Mouse (Mus musculus) embryonic facial prominence, embryonic 11.5 days (tissue): Measurements from ENCODE around the gene Olfr959. TPM values are rescaled to one million over a fixed set of nuclear protein-coding genes. Genes with fewer than 3 reads are reported as not detected.

Experiments used
- ATAC-seq: fragments of 200-750 bp; cut with Nextera tagmentation; replicated peaks from 2 replicates; pipeline ENCODE4 v1.8.0; 2017; ENCODE audit warnings: low read depth; ENCODE audit not compliant: insufficient number of reproducible peaks, low FRiP score, low TSS enrichment
- DNase-seq: peaks from one replicate; pipeline ENCODE4 v3.0.0-alpha.2; 2015; ENCODE audit warnings: low spot score
- H3K27ac ChIP-seq: fragments of 300-500 bp; sonication (generic); replicated peaks from 2 replicates; pipeline ENCODE4 v1.5.1; 2014; ENCODE audit warnings: mild to moderate bottlenecking, low read depth, low read length, control low read depth
- H3K27me3 ChIP-seq: fragments of 300-500 bp; sonication (generic); 2 replicates; pipeline ENCODE4 v1.6.1; 2014; ENCODE audit warnings: mild to moderate bottlenecking, low read length, moderate library complexity, mixed read lengths; ENCODE audit not compliant: control insufficient read depth, insufficient read depth
- H3K36me3 ChIP-seq: fragments of 300-500 bp; sonication (generic); replicated peaks from 2 replicates; pipeline ENCODE4 v1.6.1; 2014; ENCODE audit warnings: low read depth, mild to moderate bottlenecking, low read length, moderate library complexity, mixed read lengths; ENCODE audit not compliant: control insufficient read depth, insufficient read depth
- H3K4me1 ChIP-seq: fragments of 300-500 bp; sonication (generic); 2 replicates; pipeline ENCODE4 v1.6.1; 2014; ENCODE audit warnings: low read length, mixed read lengths; ENCODE audit not compliant: control insufficient read depth, insufficient read depth
- H3K4me2 ChIP-seq: fragments of 300-500 bp; sonication (generic); 2 replicates; pipeline ENCODE4 v1.6.1; 2014; ENCODE audit warnings: low read depth, mild to moderate bottlenecking, control low read depth, low read length, moderate library complexity
- H3K4me3 ChIP-seq: fragments of 300-500 bp; sonication (generic); 2 replicates; pipeline ENCODE4 v1.5.1; 2014; ENCODE audit warnings: low read depth, low read length, control low read depth
- H3K9ac ChIP-seq: fragments of 300-500 bp; sonication (generic); replicated peaks from 2 replicates; pipeline ENCODE4 v1.6.1; 2014; ENCODE audit warnings: mild to moderate bottlenecking, control low read depth, low read length
- H3K9me3 ChIP-seq: fragments of 300-500 bp; sonication (generic); replicated peaks from 2 replicates; pipeline ENCODE4 v1.6.1; 2016; ENCODE audit warnings: mild to moderate bottlenecking, low read length, inconsistent platforms, mixed read lengths; ENCODE audit not compliant: control insufficient read depth
- WGBS: fragments of 180-500 bp; shearing (Covaris S2); extraction: QIAGEN DNeasy Blood & Tissue Kit; methylation state at CpG from one replicate; pipeline ENCODE4 v1.1.7; 2014; 5-methylcytosine and 5-hydroxymethylcytosine counted together
- polyA plus RNA-seq: library from polyadenylated mRNA; unstranded; fragments of >200 nt; fragmentation: Nextera tagmentation; extraction: Ambion mirVana; gene quantifications from 2 replicates; pipeline ENCODE4 v1.2.1, GENCODE M21; 2014

Olfr959 gene
- polyA plus RNA-seq: not detected in 2 replicates

DNA sequence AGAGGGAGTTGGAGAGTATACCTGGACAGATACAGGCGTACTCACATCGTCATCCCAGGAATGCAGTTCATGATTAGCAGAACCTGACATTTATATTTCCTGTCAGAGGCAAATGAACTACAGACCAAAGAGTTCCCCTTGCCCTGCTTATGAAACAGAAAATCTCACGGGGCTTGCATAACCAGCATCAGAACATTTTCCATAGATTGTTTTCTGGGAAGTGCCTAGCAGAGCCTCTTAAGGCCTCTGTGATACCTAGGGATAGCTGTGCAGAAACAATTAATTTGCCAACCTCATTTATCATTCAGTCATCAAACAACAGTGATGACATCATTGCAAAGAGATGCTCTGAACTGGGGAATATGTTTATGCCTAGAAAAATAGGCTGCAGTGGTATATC, at the start of gene Olfr959:
Olfr959 (minus strand) TSS at position 101 of the 400 bp plus-strand sequence.
- no peak for DNase-seq
- no peak within 1 kb of the TSS for H3K4me2 ChIP-seq
- no peaks in the 10 kb centered on the region for H3K27me3 ChIP-seq
- no peaks in the 10 kb centered on the region for H3K36me3 ChIP-seq
- H3K9ac ChIP-seq: no peak within 1 kb of the TSS
- H3K9me3 ChIP-seq: no peaks in the 10 kb centered on the region
- H3K4me3 ChIP-seq: no peak within 1 kb of the TSS
- 75% methylated on average over 3 of the region's 3 CpGs for WGBS
- no peaks in the 10 kb centered on the region for H3K4me1 ChIP-seq
- no peak within 1 kb of the TSS for H3K27ac ChIP-seq
- no peak for ATAC-seq

DNA sequence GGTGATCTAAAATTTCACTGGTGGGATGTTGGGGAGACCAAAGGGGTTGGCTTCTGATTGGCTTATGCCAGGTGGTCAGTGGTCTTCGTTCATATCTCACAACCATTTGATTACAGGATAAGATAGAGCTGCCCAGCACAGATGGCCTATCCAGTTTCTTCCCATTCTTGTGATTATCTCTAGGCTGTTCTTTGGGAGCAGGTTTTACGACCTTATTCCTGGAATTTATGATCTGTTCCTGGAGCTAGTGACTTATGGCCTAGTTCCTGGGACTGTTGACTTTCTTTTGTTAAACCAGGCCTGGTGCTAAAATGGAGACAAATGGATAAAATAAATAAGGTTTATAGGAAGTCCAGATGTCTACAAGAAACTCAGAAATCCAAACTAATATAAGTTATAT, 49.3 kb upstream of the Olfr959 start:
- Histone ChIP-seq H3K9ac (no peak overlapping the region), H3K27ac (no peak overlapping the region), H3K4me3 (no peak overlapping the region), H3K9me3 (no peaks in the 10 kb centered on the region), H3K27me3 (no peaks in the 10 kb centered on the region), H3K36me3 (no peaks in the 10 kb centered on the region), H3K4me2 (no peak overlapping the region), H3K4me1 (no peaks in the 10 kb centered on the region)
- DNase-seq (no peak), ATAC-seq (no peak)
- WGBS: 83% methylated on average over 2 of the region's 2 CpGs

DNA sequence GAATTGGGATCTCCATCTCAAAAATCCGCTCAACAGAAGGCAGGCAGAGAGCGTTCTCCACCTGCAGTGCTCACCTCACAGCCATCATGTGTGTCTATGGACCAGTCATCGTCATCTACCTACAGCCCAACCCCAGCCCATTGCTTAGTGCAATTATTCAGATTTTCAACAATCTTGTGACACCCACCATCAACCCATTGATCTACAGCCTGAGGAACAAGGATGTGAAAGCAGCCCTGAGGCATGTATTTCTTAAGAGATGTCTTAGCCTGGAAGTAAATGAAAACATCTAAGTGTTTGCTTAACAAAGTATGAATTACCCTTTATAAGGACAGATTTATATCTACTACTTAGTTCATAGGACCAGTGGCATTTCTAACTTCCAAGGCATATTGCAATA, 48.4 kb upstream of the Olfr959 start:
- ATAC-seq: no peak
- Histone ChIP-seq H3K36me3 (no peaks in the 10 kb centered on the region), H3K9me3 (no peaks in the 10 kb centered on the region), H3K27ac (no peak overlapping the region), H3K9ac (no peak overlapping the region), H3K4me3 (no peak overlapping the region), H3K4me2 (no peak overlapping the region), H3K4me1 (no peaks in the 10 kb centered on the region), H3K27me3 (no peaks in the 10 kb centered on the region)
- DNase-seq: no peak
- WGBS: 86% methylated on average over 3 of the region's 3 CpGs

DNA sequence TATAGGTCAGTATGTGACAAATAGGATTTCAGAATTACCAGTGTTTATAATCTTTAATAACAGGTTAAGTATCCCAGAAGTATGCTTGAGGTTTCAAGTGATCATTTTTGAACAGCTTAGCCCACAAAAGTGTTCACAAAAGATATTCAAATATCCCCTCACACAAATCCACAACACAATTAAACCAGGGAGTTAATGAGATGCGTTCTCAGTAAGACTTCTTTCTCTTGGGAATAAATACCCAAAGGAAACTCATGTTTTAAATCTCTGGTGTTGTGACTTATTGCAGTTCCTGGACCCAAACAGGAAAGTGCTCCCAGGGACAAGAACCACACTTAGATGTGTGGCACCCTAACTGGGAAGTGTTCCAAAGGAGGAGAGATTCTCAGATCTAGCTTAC, 45.7 kb upstream of the Olfr959 start, which contains the start of gene Olfr960:
Olfr960 (plus strand) TSS at position 301 of the 400 bp plus-strand sequence.
- no peaks in the 10 kb centered on the region for H3K27me3 ChIP-seq
- DNase-seq: no peak

DNA sequence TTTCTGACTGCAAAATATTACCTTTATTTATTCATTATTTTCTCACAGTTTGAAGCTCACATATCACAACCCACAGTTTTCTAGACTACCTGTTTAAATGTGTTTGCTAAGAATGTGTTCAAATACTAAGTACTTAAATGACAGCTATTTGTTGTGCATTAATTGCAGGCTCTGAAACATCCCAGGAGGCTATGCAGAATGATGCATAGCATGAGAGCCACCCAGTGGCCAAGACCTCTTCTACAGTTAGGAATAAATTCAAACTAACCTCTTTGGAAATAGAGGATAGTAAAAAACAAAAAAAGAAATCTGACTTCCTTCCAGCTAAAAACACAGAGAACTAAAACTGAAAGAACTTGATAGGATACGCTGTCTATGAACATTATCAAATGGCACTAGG, 36.6 kb upstream of the Olfr959 start:
- Histone ChIP-seq H3K27ac (no peak overlapping the region), H3K9me3 (no peaks in the 10 kb centered on the region), H3K36me3 (no peaks in the 10 kb centered on the region), H3K4me2 (no peak overlapping the region), H3K27me3 (no peaks in the 10 kb centered on the region), H3K4me1 (no peaks in the 10 kb centered on the region), H3K9ac (no peak overlapping the region), H3K4me3 (no peak overlapping the region)
- DNase-seq (peak; percentile 55), ATAC-seq (no peak)
- WGBS: 41% methylated on average over 1 of the region's 1 CpGs

More for the DNA sequence above, 45.7 kb upstream of the Olfr959 start, which contains the start of gene Olfr960:
- H3K9ac ChIP-seq: no peak within 1 kb of the TSS
- H3K9me3 ChIP-seq: no peaks in the 10 kb centered on the region
- H3K36me3 ChIP-seq: no peaks in the 10 kb centered on the region
- no peak within 1 kb of the TSS for H3K27ac ChIP-seq
- ATAC-seq: no peak
- H3K4me3 ChIP-seq: no peak within 1 kb of the TSS
- no peaks in the 10 kb centered on the region for H3K4me1 ChIP-seq
- 85% methylated on average over 1 of the region's 1 CpGs for WGBS
- H3K4me2 ChIP-seq: no peak within 1 kb of the TSS

DNA sequence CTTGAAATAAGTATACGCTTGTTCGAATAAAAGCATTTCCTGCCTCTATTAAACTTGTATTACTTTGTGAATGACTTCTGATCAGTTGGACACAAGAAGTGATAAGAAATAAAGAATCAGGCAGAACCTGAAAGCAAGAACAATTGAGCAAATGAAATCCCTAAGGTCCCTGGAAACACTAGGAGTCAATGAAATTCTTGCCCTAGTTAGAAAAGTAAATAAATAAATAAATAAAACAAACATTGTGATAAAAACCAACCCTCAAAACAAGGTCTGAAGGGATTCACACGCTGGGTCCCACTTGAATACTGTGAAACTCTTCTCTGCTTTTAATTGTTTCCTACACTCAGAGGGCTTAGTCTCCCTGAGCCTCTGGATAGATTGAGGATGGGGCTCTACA, 35.0 kb upstream of the Olfr959 start, which contains the start of gene Olfr148:
Olfr148 (plus strand) TSS at position 301 of the 400 bp plus-strand sequence.
- H3K27me3 ChIP-seq: no peaks in the 10 kb centered on the region
- ATAC-seq (no peak), DNase-seq (no peak)
- no peak within 1 kb of the TSS for H3K9ac ChIP-seq
- H3K4me1 ChIP-seq: no peaks in the 10 kb centered on the region
- 72% methylated on average over 3 of the region's 3 CpGs for WGBS
- H3K36me3 ChIP-seq: no peaks in the 10 kb centered on the region
- H3K9me3 ChIP-seq: no peaks in the 10 kb centered on the region
- H3K27ac ChIP-seq: no peak within 1 kb of the TSS
- no peak within 1 kb of the TSS for H3K4me2 ChIP-seq
- H3K4me3 ChIP-seq: no peak within 1 kb of the TSS

DNA sequence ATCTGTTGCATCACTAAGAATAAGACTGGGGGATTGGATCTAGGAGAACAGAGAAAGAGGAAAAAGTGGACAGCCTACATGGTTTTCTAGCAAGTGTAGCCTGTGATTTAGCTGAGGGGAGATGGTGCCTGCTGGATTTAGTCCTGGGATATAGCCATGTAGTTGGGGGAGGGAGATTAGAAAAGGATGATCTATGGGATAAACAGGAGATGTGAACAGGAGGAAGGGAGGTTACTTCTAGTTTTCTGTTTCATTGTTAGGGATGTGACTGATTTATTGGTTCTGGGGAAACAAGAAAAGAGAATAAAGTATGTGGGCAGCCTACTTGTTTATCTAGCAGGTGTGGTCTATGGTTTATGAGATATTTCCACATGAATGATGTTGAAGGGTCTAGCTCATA, 33.1 kb upstream of the Olfr959 start:
- Histone ChIP-seq H3K27ac (no peak overlapping the region), H3K27me3 (no peaks in the 10 kb centered on the region), H3K4me1 (no peaks in the 10 kb centered on the region), H3K9ac (no peak overlapping the region), H3K4me3 (no peak overlapping the region), H3K36me3 (no peaks in the 10 kb centered on the region), H3K9me3 (no peaks in the 10 kb centered on the region), H3K4me2 (no peak overlapping the region)
- ATAC-seq: no peak
- DNase-seq: no peak

DNA sequence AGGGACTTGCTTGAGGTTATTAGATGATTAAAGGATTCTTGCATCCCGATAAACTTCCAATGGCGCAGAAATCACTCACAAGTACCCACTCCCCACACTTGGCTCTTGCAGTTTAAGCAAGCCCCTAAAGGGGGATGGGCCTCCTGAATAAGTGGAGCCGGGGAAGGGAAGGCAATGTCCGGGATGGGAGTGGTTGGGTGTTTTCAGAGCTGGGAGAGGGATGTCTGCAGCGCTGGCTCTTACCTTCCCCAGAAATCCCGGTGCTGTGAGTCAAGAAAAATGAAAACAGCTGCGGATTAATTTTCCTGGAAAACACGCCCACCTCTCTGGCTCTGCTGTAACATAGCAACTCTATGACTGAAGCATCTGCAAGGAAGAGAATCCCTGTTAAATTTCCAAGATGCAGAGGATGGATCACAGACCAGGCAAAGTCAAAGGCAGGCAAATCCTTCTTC, 28.7 kb upstream of the Olfr959 start, which contains the start of gene AW551984:
AW551984 (minus strand) TSS at position 405 of the 455 bp plus-strand sequence.
- Histone ChIP-seq H3K4me3 (peak within 1 kb of the TSS; percentile 28), H3K27me3 (no peaks in the 10 kb centered on the region), H3K9ac (peak within 1 kb of the TSS; percentile 22; the same call in 1 of the 2 replicates), H3K4me2 (peak within 1 kb of the TSS; percentile 64), H3K9me3 (no peaks in the 10 kb centered on the region), H3K4me1 (no peaks in the 10 kb centered on the region), H3K36me3 (no peaks in the 10 kb centered on the region), H3K27ac (no peak within 1 kb of the TSS)
- ATAC-seq (peak; percentile 89), DNase-seq (peak; percentile 89)
- WGBS: under 1% methylated on average over 8 of the region's 8 CpGs
